Mouse (Mus musculus) ES-Bruce4 (cell line): ENCODE results near the gene Nisch.

Experiments
- CTCF ChIP-seq: IDR thresholded peaks from one replicate; pipeline ENCODE4 v1.8.1; 2011; ENCODE audit warnings: low read depth, low read length
- EP300 ChIP-seq: IDR thresholded peaks from 2 replicates; pipeline ENCODE4 v1.6.1; 2011; ENCODE audit warnings: low read depth, low read length; ENCODE audit not compliant: insufficient read depth

DNA sequence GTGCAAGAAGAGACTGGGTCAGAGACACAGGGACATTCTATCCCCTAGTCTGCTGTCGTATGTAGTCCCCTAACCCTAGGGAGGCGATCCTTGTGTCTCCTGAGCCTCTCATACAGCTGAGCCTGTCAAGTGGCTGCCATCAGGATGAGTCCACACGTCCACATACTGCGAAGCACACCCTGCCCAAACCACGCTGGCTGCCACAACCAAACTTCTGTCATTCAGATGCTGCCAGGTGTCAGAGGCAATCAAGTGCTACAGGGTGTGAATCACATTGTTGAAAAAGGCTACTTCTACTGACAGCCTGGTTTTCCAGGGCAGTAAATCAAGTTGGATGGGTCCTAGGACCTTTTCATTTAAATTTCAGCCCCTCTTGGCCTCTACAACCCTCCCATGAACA, 39.0 kb downstream of the Nisch start:
- no peak for TF ChIP-seq CTCF
- no peak for TF ChIP-seq EP300
